In genomic region chr6:120588701-120589659, GRCm38 (mm10) we compare ENCODE assay signal across 14 mouse cellular contexts. TPM values are rescaled to one million over a fixed set of nuclear protein-coding genes. Genes with fewer than 3 reads are reported as not detected.
DNase-seq lines count a peak whose midpoint lies in the region; ATAC-seq and TF ChIP-seq lines count a peak whose summit lies in the region.
"Had no signal": no experiment of that assay in that cellular context is flagged by ENCODE, and none has a peak within 500 bp of the region (broad histone marks: within the 10 kb centered on the region; RNA-seq: fewer than 3 reads in every experiment).

No protein-coding gene starts in this region.

- peak overlapping the region; percentile 11 for H3K4me3 ChIP-seq in erythroblast, embryonic 14.5 days (replicated peaks)
- no peak overlapping the region for H3K4me3 ChIP-seq in liver, embryonic 14.5 days (ENCODE audit: insufficient read depth in 1 of 2, low read depth in 2 of 2, low read length in 2 of 2)
- H3K4me3 ChIP-seq in midbrain, embryonic 11.5 days (ENCODE audit: low read depth, low read length) = no peak overlapping the region
- H3K4me3 ChIP-seq: limb, embryonic 13.5 days had no signal

- peak; percentile 85 for ATAC-seq in liver, embryonic 14.5 days (ENCODE audit: insufficient read depth)
- ATAC-seq in midbrain, embryonic 11.5 days (ENCODE audit: low FRiP score) = no peak
- ATAC-seq: inflammation-experienced regulatory T-cells, adult 6 months had no signal

- peak overlapping the region; percentile 78 for H3K27ac ChIP-seq in liver, embryonic 14.5 days
- no peak overlapping the region for H3K27ac ChIP-seq in midbrain, embryonic 11.5 days (ENCODE audit: low read depth, low read length)
- H3K27ac ChIP-seq: limb, embryonic 13.5 days had no signal

- H3K9ac ChIP-seq in liver, embryonic 14.5 days (replicated peaks) = peak overlapping the region; percentile 48
- H3K9ac ChIP-seq in midbrain, embryonic 11.5 days (ENCODE audit: low read length) = no peak overlapping the region
- H3K9ac ChIP-seq: limb, embryonic 13.5 days had no signal

- no peaks in the 10 kb centered on the region; the same call in 1 of the 2 replicates for H3K36me3 ChIP-seq in erythroblast, embryonic 14.5 days (ENCODE audit: control insufficient read depth)
- H3K36me3 ChIP-seq in liver, embryonic 14.5 days (replicated peaks; ENCODE audit: control insufficient read depth, insufficient read depth, low read depth) = no peaks in the 10 kb centered on the region
- no peaks in the 10 kb centered on the region for H3K36me3 ChIP-seq in midbrain, embryonic 11.5 days (ENCODE audit: control insufficient read depth, insufficient read depth, low read length)
- H3K36me3 ChIP-seq: limb, embryonic 13.5 days had no signal

- TF ChIP-seq EP300 in liver, embryonic 14.5 days (IDR thresholded peaks at IDR 0.05; ENCODE audit: low read depth) = peak; percentile 76

- TF ChIP-seq CTCF in liver, embryonic 14.5 days (IDR thresholded peaks at IDR 0.05; ENCODE audit: low read depth) = no peak

- WGBS in liver, embryonic 14.5 days (ENCODE audit: insufficient replicate concordance) = 60% methylated on average over 11 of the region's 11 CpGs
- WGBS in midbrain, embryonic 11.5 days = 87% methylated on average over 11 of the region's 11 CpGs

- H3K9me3 ChIP-seq in erythroblast, embryonic 14.5 days (ENCODE audit: control insufficient read depth, low read length) = no peaks in the 10 kb centered on the region
- no peaks in the 10 kb centered on the region for H3K9me3 ChIP-seq in liver, embryonic 14.5 days (ENCODE audit: control insufficient read depth, low read length)
- no peaks in the 10 kb centered on the region for H3K9me3 ChIP-seq in midbrain, embryonic 11.5 days (ENCODE audit: control insufficient read depth, low read length)
- H3K9me3 ChIP-seq: limb, embryonic 13.5 days had no signal

- H3K27me3 ChIP-seq in erythroblast, embryonic 14.5 days (ENCODE audit: control insufficient read depth) = no peaks in the 10 kb centered on the region
- H3K27me3 ChIP-seq in liver, embryonic 14.5 days (ENCODE audit: control insufficient read depth, insufficient read depth, low read length) = no peaks in the 10 kb centered on the region
- H3K27me3 ChIP-seq in midbrain, embryonic 11.5 days (ENCODE audit: control insufficient read depth, insufficient read depth, low read length) = no peaks in the 10 kb centered on the region
- H3K27me3 ChIP-seq: limb, embryonic 13.5 days had no signal

- peak overlapping the region; percentile 46 for H3K4me2 ChIP-seq in liver, embryonic 14.5 days (ENCODE audit: low read depth)
- H3K4me2 ChIP-seq in midbrain, embryonic 11.5 days = no peak overlapping the region
- H3K4me2 ChIP-seq: limb, embryonic 13.5 days had no signal

- peak; percentile 73 for DNase-seq in adrenal gland, adult 2 months
- DNase-seq in adrenal gland, postnatal 4 days (ENCODE audit: low spot score in 2 of 2) = no peak
- DNase-seq in adipocyte (ENCODE audit: low spot score) = peak; percentile 76
- DNase-seq in liver, embryonic 14.5 days (ENCODE audit: low read depth in 3 of 3, low spot score in 3 of 3) = peak; percentile 60 to 77 (median 73)
- no peak for DNase-seq in midbrain, embryonic 11.5 days (ENCODE audit: low spot score, missing footprints)
- no peak for DNase-seq in right cerebral cortex, adult 2 months (ENCODE audit: low spot score in 2 of 2)
- DNase-seq in frontal cortex, postnatal 36 days (ENCODE audit: low spot score in 2 of 2) = no peak
- DNase-seq: cerebellum, postnatal 10 days; kidney, postnatal 25 days; lung, postnatal 4 days; spleen, adult 18-20 months had no signal

- H3K4me1 ChIP-seq in erythroblast, embryonic 14.5 days (ENCODE audit: control insufficient read depth) = peaks cover 77% of the 10 kb centered on the region
- H3K4me1 ChIP-seq in liver, embryonic 14.5 days (replicated peaks; ENCODE audit: control insufficient read depth in 2 of 2, insufficient read depth in 2 of 2, low read length in 1 of 2) = peaks cover 18 to 33% of the 10 kb centered on the region in 2 experiments
- H3K4me1 ChIP-seq in midbrain, embryonic 11.5 days (ENCODE audit: control insufficient read depth, insufficient read depth, low read length) = peaks cover 6% of the 10 kb centered on the region

RNA-seq across cellular contexts. Expression of gene Hdhd5, which starts 57.9 kb away (rescaled TPM):
- 10 to 100 TPM; 25.2 to 26.8 TPM for total RNA-seq in adrenal gland, adult 2 months (2021)
- 27.6 and 30.3 TPM in 2 replicates for polyA plus RNA-seq in adrenal gland, adult 2 months (2012; rRNA removed)
- 10 to 100 TPM; 34.8 to 35.1 TPM for total RNA-seq in adrenal gland, postnatal 4 days (2021)
- polyA plus RNA-seq in erythroblast, embryonic 14.5 days (2012) = 0.69 and 0.78 TPM in 2 replicates
- polyA plus RNA-seq in liver, embryonic 14.5 days (2012; rRNA removed) = 8.4 and 8.8 TPM in 2 replicates
- 5.6 and 6.1 TPM in 2 replicates for polyA plus RNA-seq in liver, embryonic 14.5 days (2014; fragmentation: Nextera tagmentation; extraction: Ambion mirVana)
- polyA plus RNA-seq in midbrain, embryonic 11.5 days (2014; fragmentation: Nextera tagmentation; extraction: Ambion mirVana) = 12.4 and 15.0 TPM in 2 replicates

Comparison
In these comparisons a context has a peak if more than half of its experiments do, and no peak if none do; other contexts are left out.
1. DNase-seq: peak in adrenal gland, adult 2 months (single experiment), adipocyte (single experiment) and liver, embryonic 14.5 days (3 of 3); none in adrenal gland, postnatal 4 days (0 of 2), midbrain, embryonic 11.5 days (single experiment), right cerebral cortex, adult 2 months (0 of 2) and frontal cortex, postnatal 36 days (0 of 2).